Mouse (Mus musculus) stomach, postnatal 0 days (tissue): ENCODE measurements around the gene Nup210.

Source experiments
- CTCF ChIP-seq: IDR thresholded peaks from 2 replicates; pipeline ENCODE4 v1.5.1; 2016; ENCODE audit warnings: antibody characterized with exemption, low read depth, mild to moderate bottlenecking, moderate library complexity
- EP300 ChIP-seq: optimal IDR thresholded peaks from 2 replicates; pipeline ENCODE3; 2016; ENCODE audit warnings: antibody characterized with exemption

GRCm38 (mm10) chr6:91128996-91129395, 12.4 kb upstream of the Nup210 start:
- TF ChIP-seq CTCF, result peak; percentile 38
- TF ChIP-seq EP300, result no peak
